Mouse (Mus musculus): ENCODE results near the gene Olfr857. TPM values are rescaled to one million over a fixed set of nuclear protein-coding genes. Genes with fewer than 3 reads are reported as not detected.
"Not testable (repeated sequence)": the region's sequence is repeated elsewhere in the genome, so short reads cannot be mapped to it uniquely, and the experiment has no call there.

Olfr857 gene
- polyA plus RNA-seq (2015; fragmentation: Nextera tagmentation; extraction: Ambion mirVana): 0.07 and 0.09 TPM in 2 replicates

GRCm38 (mm10) chr9:19709133-19709532 is at the start of gene Olfr857:
Gene Olfr857, plus strand, starts transcription at chr9:19709433.
- Histone ChIP-seq H3K9me3 (replicated peaks) (no peaks in the 10 kb centered on the region), H3K4me2 (replicated peaks) (no peak within 1 kb of the TSS), H3K27me3 (no peaks in the 10 kb centered on the region), H3K9ac (no peak within 1 kb of the TSS), H3K4me3 (replicated peaks) (no peak within 1 kb of the TSS), H3K4me1 (no peaks in the 10 kb centered on the region), H3K27ac (replicated peaks) (no peak within 1 kb of the TSS), H3K36me3 (no peaks in the 10 kb centered on the region)
- no peak for ATAC-seq (ENCODE audit: insufficient number of reproducible peaks, low FRiP score, low TSS enrichment, low read depth)
- 82% methylated on average over 1 of the region's 1 CpGs for WGBS

GRCm38 (mm10) chr9:19690281-19690680 is 19.0 kb upstream of the Olfr857 start:
- no peaks in the 10 kb centered on the region for H3K9me3 ChIP-seq (replicated peaks)
- H3K27me3 ChIP-seq: no peaks in the 10 kb centered on the region
- 82% methylated on average over 6 of the region's 6 CpGs for WGBS
- no peak overlapping the region for H3K4me2 ChIP-seq (replicated peaks)
- no peak overlapping the region for H3K9ac ChIP-seq
- ATAC-seq (ENCODE audit: insufficient number of reproducible peaks, low FRiP score, low TSS enrichment, low read depth): no peak
- H3K4me1 ChIP-seq: no peaks in the 10 kb centered on the region
- no peak overlapping the region for H3K27ac ChIP-seq (replicated peaks)
- H3K4me3 ChIP-seq (replicated peaks): no peak overlapping the region
- no peaks in the 10 kb centered on the region for H3K36me3 ChIP-seq

- H3K27me3 ChIP-seq: no peaks in the 10 kb centered on the region
- no peak for ATAC-seq (ENCODE audit: insufficient number of reproducible peaks, low FRiP score, low TSS enrichment, low read depth)
- 87% methylated on average over 1 of the region's 1 CpGs for WGBS
- no peaks in the 10 kb centered on the region for H3K9me3 ChIP-seq (replicated peaks)
- no peak overlapping the region for H3K4me3 ChIP-seq (replicated peaks)
- no peaks in the 10 kb centered on the region for H3K4me1 ChIP-seq
- H3K36me3 ChIP-seq: no peaks in the 10 kb centered on the region
- H3K4me2 ChIP-seq (replicated peaks): no peak overlapping the region
- H3K9ac ChIP-seq: no peak overlapping the region
- H3K27ac ChIP-seq (replicated peaks): no peak overlapping the region
Observed at GRCm38 (mm10) chr9:19691426-19691825, 17.8 kb upstream of the Olfr857 start.

- Histone ChIP-seq H3K4me2 (replicated peaks) (no peak overlapping the region), H3K27me3 (no peaks in the 10 kb centered on the region), H3K27ac (replicated peaks) (no peak overlapping the region), H3K9me3 (replicated peaks) (no peaks in the 10 kb centered on the region), H3K4me3 (replicated peaks) (no peak overlapping the region), H3K4me1 (no peaks in the 10 kb centered on the region), H3K9ac (no peak overlapping the region), H3K36me3 (no peaks in the 10 kb centered on the region)
- no peak for ATAC-seq (ENCODE audit: insufficient number of reproducible peaks, low FRiP score, low TSS enrichment, low read depth)
- WGBS: 61% methylated on average over 2 of the region's 2 CpGs
Observed at GRCm38 (mm10) chr9:19692430-19692829, 16.8 kb upstream of the Olfr857 start.

- not testable (repeated sequence) for H3K4me2 ChIP-seq (replicated peaks); H3K27ac ChIP-seq (replicated peaks); ATAC-seq (ENCODE audit: insufficient number of reproducible peaks, low FRiP score, low TSS enrichment, low read depth); H3K4me3 ChIP-seq (replicated peaks); H3K9me3 ChIP-seq (replicated peaks); H3K36me3 ChIP-seq; H3K27me3 ChIP-seq; H3K4me1 ChIP-seq; H3K9ac ChIP-seq
- WGBS: 42% methylated on average over 2 of the region's 2 CpGs
Observed at GRCm38 (mm10) chr9:19694285-19694684, 14.9 kb upstream of the Olfr857 start.

- not testable (repeated sequence) for H3K27ac ChIP-seq (replicated peaks); H3K4me3 ChIP-seq (replicated peaks); H3K4me2 ChIP-seq (replicated peaks); ATAC-seq (ENCODE audit: insufficient number of reproducible peaks, low FRiP score, low TSS enrichment, low read depth); H3K27me3 ChIP-seq; H3K4me1 ChIP-seq; H3K9me3 ChIP-seq (replicated peaks); H3K9ac ChIP-seq; H3K36me3 ChIP-seq
- WGBS: 66% methylated on average over 9 of the region's 9 CpGs
Observed at GRCm38 (mm10) chr9:19694898-19695379, 14.3 kb upstream of the Olfr857 start.

GRCm38 (mm10) chr9:19704546-19704945 is 4.7 kb upstream of the Olfr857 start:
- not testable (repeated sequence) for H3K9me3 ChIP-seq (replicated peaks); H3K36me3 ChIP-seq; ATAC-seq (ENCODE audit: insufficient number of reproducible peaks, low FRiP score, low TSS enrichment, low read depth); H3K4me3 ChIP-seq (replicated peaks); H3K27me3 ChIP-seq; H3K4me2 ChIP-seq (replicated peaks); H3K4me1 ChIP-seq; H3K9ac ChIP-seq; H3K27ac ChIP-seq (replicated peaks)
- 57% methylated on average over 2 of the region's 2 CpGs for WGBS

Other genes with a start within 250 kb of the Olfr857 start
- not detected in 2 replicates for gene Olfr850, start 231.2 kb upstream of the Olfr857 start, polyA plus RNA-seq (2015; fragmentation: Nextera tagmentation; extraction: Ambion mirVana)
- not detected in 2 replicates for gene Olfr851, start 216.1 kb upstream of the Olfr857 start, polyA plus RNA-seq (2015; fragmentation: Nextera tagmentation; extraction: Ambion mirVana)
- not detected in 2 replicates for gene Olfr853, start 168.4 kb upstream of the Olfr857 start, polyA plus RNA-seq (2015; fragmentation: Nextera tagmentation; extraction: Ambion mirVana)
- gene Olfr854, start 142.1 kb upstream of the Olfr857 start, polyA plus RNA-seq (2015; fragmentation: Nextera tagmentation; extraction: Ambion mirVana): not detected in 2 replicates
- 0.11 TPM in 1 of 2 replicates, not detected in the other for gene Olfr855, start 126.8 kb upstream of the Olfr857 start, polyA plus RNA-seq (2015; fragmentation: Nextera tagmentation; extraction: Ambion mirVana)
- 22.3 and 26.7 TPM in 2 replicates for gene Zfp317, start 87.3 kb upstream of the Olfr857 start, polyA plus RNA-seq (2015; fragmentation: Nextera tagmentation; extraction: Ambion mirVana)
- not detected in 2 replicates for gene Olfr58, start 70.8 kb downstream of the Olfr857 start, polyA plus RNA-seq (2015; fragmentation: Nextera tagmentation; extraction: Ambion mirVana)
- not detected in 2 replicates for gene Olfr859, start 95.5 kb downstream of the Olfr857 start, polyA plus RNA-seq (2015; fragmentation: Nextera tagmentation; extraction: Ambion mirVana)
- not detected in 2 replicates for gene Olfr860, start 140.3 kb downstream of the Olfr857 start, polyA plus RNA-seq (2015; fragmentation: Nextera tagmentation; extraction: Ambion mirVana)
- gene Olfr862, start 178.6 kb downstream of the Olfr857 start, polyA plus RNA-seq (2015; fragmentation: Nextera tagmentation; extraction: Ambion mirVana): not detected in 2 replicates
- gene Olfr77, start 207.4 kb downstream of the Olfr857 start, polyA plus RNA-seq (2015; fragmentation: Nextera tagmentation; extraction: Ambion mirVana): 0.28 and 0.29 TPM in 2 replicates